Mouse (Mus musculus) cerebellum, postnatal 4 days (tissue): ENCODE results near the gene Sept9.
A peak's percentile ranks its signal among the peaks of the same experiment; 100 is the strongest.

Source experiments
- DNase-seq, 2 experiments: peaks; one replicate each; pipeline ENCODE4 v3.0.0; 2022; ENCODE audit warnings: low spot score in 2 of 2, mixed read lengths in 1 of 2

The Sept9 gene

DNA sequence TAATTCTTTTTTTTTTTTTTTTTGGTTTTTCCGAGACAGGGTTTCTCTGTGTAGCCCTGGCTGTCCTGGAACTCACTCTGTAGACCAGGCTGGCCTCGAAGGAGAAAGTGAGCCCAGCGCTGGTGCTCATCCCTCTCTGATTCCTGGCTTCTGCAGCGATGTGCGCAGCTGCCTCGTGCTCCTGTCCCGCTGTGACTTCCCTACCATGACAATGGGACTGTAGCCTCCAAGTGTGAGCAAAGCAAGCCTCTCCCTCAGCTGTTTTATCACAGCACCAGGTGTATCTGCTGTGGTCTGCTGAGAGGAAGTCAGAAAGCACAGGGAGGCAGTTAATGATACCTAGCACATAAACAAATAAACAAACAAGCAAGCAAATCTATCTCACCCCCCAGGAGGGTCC, 204.3 kb downstream of the Sept9 start:
- no peak for DNase-seq

DNA sequence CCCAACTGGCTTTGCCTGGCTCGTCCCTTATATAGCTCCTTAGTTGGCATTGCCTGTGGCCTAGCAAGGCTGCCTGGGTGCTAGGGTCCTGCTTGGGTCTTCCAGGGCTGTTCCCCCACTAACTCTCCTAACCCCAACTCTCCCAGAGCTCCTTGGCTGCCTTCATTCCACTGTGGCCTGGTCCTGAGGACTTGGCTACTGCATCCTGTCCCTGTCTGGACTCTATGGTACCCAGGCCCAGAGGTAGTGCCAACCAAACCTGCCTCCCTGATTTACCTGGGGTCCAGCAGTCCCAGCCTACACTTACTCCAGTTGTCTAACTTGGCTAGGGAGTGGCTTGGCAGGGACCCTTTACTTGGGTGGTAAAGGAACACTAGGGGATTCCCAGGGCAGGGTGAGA, 207.2 kb downstream of the Sept9 start:
- no peak for DNase-seq

DNA sequence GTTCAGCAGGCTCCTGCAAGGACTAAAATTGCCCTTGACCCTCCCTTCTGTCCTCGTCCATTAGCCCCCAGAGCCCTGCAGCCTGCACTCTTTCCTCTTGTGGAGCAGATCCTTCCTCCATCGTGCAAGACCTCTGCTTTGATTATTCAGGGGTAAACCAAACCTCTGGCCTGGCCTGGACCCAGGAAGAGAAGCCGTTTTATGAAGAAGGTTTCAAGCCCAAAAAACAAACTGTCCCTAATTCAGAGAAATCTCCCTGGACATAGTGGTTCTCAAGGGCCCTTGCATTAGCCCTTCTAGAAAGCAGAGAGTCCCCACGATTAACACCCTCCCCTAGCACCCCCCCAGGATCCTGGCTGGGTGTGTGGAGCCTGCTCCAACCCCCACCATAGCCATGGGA, 207.7 kb downstream of the Sept9 start:
- no peak for DNase-seq

DNA sequence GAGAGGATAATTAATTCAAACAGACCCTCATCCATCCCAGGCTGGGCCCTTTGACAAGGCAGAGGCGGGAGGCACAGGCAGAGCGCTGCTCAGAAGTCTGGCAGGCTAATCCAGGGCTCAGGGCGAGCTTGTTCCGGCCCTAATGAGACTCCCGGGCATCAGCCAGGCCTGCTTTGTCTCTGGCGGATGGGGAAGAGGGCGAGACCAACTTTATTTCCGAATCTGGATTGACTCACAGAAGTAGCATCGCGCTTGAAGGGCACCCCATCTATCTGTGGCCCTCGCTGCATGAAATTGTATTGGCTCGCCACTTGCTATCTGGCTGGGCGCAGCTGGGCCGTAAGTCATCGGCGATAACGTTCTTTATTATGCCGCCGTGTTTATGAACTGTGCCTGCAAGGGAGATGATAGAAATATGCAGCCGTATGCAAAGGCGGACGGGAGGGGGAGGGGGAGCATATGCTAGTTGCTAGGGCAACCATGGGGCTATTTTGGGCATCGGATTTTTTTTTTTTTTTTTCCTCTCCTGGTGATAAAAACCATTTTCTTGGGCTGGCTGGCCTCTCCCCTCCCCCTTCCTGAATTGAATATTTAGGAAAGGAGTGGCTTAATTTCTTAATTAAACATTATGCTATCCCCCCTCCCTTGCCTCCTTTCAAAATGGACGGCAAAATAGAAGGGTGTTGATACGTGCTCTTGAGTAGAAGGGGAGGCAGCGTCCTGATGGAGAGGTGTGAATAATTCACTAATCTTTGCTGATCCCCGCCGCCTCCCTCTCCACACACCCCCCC, 208.4 kb downstream of the Sept9 start:
- peak; percentile 41 to 76 for DNase-seq

DNA sequence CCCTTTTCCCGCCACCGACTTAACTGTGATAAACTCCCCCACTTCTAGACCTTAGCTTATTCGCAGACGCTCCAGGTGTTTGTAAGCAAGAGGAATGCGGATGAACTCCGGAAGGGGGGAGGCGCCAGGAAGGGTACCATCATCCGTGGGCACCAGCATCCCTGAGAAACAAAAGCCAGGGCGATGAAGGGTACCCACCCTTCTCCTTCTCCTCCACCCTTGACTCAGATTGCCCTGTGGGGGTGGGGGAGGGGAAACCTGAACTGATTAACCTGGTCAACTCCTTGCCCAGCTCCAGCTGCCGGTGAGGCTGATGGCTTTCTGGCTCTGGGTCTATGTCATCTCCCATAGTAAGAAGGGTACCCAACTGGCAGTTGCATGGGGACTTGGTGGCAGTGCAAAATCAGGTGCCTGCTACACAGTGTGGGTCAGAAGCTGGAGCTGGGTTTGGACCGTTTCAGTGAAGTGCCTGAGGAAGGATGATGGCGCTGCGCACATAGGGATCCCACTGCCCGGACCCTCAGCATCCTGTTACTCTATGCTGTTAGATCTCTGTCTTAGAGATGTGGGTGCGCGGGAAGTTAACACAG, 209.1 kb downstream of the Sept9 start:
- no peak for DNase-seq

DNA sequence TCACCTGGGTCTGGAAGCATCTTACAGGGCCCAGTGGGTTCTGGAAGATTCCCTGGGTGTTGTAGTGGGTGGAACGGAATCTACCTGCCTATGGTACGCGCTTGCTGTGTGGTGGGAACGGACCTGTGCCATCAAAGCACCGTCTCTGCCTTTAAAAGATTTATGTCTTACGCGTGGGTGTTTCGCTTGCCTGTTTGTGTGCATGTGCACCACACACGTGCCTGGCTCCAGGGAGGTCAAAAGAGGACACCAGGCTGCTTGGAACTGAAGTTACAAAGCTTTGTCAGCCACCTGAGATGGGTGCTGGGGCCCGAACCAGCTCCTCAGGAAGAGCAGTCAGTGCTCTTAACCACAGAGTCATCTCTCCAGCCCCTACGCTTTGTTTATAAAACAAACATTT, 209.9 kb downstream of the Sept9 start:
- no peak for DNase-seq

DNA sequence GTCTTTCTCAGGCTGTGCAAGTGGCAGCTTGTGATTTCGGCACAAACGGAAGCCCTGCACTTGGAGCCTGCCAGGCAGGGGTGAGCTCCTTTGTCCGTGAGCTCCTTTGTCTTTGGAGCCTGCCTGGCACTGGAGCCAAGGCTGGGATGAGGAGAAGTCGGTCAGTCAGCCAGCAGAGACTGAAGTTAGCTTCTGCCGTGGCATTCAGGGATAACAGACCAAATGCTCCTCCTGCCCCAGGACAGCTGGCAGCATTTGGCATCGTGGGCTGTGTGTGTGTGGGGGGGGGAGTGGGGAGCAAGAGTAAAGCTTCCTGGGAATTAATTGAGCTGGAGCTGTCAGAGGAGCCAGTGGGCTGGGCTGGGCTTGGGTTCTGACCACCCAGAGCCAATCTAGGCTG, 210.6 kb downstream of the Sept9 start:
- DNase-seq = peak in 1 of 2 experiments; percentile 59

DNA sequence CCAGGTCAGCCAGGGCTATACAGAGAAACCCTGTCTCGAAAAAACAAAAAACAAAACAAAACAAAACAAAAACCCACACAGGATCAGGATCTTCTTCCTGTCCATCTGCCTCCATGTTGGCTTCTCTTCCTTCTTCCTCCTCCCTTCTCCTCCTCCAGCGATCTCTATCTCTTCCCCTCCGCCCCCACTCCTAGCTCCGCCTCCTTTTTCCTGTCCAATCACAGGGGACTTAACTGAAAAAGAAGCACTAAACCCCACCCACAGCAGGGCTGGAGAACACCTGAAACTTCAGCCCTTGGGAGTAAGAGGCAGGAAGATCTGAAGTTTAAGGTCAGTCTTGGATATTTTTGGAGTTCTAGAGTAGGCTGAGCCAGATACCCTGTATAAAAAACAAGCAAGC, 212.2 kb downstream of the Sept9 start:
- DNase-seq = no peak
